Mouse (Mus musculus) brain, embryonic 14.5 days (tissue): ENCODE measurements around the gene Cbln3. TPM values are rescaled to one million over a fixed set of nuclear protein-coding genes. Genes with fewer than 3 reads are reported as not detected.

Experiments used
- DNase-seq: peaks from one replicate; pipeline ENCODE4 v3.0.0-alpha.2; 2011; ENCODE audit warnings: low read depth
- CTCF ChIP-seq: fragments of 200-500 bp; IDR thresholded peaks from 2 replicates; pipeline ENCODE4 v1.5.1; 2012; ENCODE audit warnings: inconsistent platforms, mild to moderate bottlenecking, moderate library complexity, borderline replicate concordance; ENCODE audit not compliant: insufficient read depth, insufficient read length; ENCODE audit errors: extremely low read depth
- POLR2A ChIP-seq: fragments of 200-500 bp; IDR thresholded peaks from 2 replicates; pipeline ENCODE4 v1.6.1; 2012; ENCODE audit warnings: mild to moderate bottlenecking, inconsistent platforms, borderline replicate concordance; ENCODE audit not compliant: poor library complexity, insufficient read depth, insufficient read length, severe bottlenecking; ENCODE audit errors: extremely low read depth
- polyA plus RNA-seq: library from polyadenylated mRNA; depleted of rRNA; stranded (reverse); fragments of >200 nt; gene quantifications from 2 replicates; pipeline ENCODE4 v1.2.3, GENCODE M21; 2012

The Cbln3 gene
- polyA plus RNA-seq, 1 experiment, result 0.51 TPM

DNA sequence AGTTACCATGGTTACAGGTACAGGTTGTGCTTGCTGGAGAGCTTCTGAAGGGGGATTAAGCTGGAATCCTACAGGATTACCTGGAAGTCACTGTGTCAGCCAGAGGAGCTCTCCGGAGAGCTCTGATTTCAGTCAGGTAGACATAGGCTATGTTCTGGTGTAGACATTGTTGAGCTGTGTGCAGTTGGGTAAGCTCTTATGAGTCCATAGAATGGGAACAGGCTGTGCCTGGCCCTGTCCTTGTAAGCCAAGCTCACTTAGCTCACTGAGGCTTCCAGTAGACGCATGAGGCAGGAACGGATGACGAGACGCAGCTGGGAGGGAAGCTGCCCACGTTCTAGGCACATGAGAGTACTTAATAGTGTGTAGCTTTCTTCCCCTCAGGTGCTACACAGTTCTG is 22.0 kb downstream of the Cbln3 start:
- TF ChIP-seq POLR2A (no peak), CTCF (no peak)
- no peak for DNase-seq

DNA sequence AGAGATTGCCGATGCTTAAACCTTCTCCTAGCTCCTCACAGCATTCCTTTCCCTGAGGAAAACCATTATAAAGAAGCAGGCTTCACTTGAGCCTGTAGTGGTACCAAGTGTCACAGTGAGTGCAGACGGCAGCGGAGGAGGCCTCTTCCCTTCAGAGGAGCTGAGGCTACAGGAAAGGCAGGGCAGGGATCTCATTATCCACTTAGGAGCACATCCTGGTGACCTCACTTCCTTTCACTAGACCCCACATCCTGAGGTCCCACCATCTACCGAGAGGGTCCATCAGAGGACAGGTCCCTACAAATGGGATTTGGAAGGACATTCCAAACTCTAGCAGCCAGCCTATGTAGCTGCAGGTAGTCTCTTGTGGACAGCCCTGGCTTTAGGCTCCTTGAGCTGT is 26.6 kb downstream of the Cbln3 start:
- TF ChIP-seq POLR2A, result no peak
- TF ChIP-seq CTCF, result no peak
- no peak for DNase-seq

DNA sequence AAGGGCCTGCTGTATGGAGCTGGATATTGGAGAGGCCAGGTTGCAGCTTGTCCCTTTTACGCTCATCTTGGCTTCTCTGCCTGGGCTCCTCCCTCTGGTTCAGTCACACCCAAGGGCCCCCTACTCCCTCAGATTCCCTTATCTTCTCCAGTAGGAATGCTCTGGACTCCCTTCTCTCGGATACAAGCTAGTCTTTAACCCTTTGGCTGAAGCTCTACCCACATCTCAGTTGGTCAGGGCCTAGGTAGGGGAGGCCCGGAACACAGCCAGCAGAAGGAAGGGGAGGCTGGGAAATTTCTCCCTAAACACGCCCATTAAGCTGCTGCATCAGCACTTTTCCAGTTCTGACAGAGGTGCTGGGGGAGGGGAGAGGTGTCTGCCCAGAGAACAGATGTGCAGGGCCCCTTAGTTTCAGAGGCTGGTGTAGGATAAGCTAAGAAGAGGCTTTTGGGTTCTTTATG is 29.1 kb downstream of the Cbln3 start:
- TF ChIP-seq POLR2A (no peak), CTCF (no peak)
- peak; percentile 73 for DNase-seq

DNA sequence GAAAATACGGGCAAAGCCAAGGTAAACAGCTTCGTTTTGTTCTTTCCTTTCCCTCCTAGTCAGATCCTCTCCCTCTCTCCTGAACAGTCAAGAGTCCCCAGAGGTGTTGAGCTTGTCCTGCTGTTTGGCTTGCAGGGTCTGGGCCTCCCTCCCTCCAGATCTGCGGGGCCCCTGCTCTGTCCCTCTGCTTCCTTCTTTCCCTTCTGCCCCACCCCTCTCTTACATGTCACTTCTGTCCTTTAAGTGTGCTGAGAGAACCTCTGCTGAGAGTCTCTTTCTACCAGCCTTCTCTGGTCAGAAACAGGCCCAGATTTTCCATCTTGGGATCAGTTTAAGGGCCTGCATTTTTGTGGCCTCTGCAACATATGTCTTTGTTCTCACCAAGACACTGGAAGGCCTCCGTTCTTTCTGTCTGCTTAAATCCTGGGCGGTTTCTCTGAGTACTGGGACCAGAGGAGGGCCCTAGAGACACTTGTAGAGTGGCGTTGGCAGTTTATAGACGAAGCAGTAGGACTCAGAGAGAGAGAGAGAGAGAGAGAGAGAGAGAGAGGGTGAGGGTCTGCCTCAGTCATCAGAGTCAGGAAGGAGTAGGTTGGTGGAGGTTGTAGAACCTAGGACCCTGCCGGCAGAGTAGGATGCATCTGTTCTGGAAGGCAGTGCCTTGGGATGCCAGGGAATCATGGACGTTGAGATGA is 29.6 kb downstream of the Cbln3 start:
- TF ChIP-seq CTCF, result no peak
- no peak for TF ChIP-seq POLR2A
- DNase-seq, result peak; percentile 57

DNA sequence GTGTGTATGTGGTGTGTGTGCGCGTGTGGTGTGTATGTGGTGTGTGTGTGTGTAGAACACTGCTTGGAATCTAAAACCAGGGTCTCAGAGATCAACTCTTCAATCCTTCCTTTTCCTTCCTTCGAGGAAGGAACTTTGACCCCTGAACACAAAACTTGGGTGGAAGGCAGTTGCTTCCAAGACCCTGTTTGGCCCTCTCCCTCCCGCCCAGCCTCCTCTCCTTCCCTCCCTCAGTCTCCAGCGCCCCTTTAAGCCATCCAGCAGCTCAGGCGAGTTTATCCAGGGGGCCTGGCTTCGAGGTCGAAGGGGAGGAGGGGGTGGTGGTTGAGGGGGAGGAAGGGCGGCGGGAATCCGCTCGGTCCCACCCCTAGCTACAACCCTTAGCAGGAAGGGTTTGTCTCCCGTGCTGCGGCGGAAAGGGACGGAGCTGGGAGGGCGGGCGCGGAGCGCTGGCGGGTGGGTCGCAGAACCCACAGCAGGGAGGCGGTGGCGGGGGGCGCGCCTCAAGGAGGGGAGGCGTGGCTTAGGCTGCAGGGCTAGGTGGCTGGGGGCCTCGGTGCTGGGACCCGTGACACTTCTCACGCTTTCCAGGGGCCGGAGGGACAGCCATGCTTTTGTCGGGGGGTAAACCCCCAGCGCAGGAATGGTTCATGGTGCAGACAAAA is 30.4 kb downstream of the Cbln3 start, which contains the start of gene Nynrin:
Nynrin (plus strand) TSS at position 390 of the 665 bp plus-strand sequence.
- TF ChIP-seq POLR2A (peak; percentile 47; the same call in 1 of the 2 replicates), CTCF (no peak)
- DNase-seq, result peak; percentile 93

DNA sequence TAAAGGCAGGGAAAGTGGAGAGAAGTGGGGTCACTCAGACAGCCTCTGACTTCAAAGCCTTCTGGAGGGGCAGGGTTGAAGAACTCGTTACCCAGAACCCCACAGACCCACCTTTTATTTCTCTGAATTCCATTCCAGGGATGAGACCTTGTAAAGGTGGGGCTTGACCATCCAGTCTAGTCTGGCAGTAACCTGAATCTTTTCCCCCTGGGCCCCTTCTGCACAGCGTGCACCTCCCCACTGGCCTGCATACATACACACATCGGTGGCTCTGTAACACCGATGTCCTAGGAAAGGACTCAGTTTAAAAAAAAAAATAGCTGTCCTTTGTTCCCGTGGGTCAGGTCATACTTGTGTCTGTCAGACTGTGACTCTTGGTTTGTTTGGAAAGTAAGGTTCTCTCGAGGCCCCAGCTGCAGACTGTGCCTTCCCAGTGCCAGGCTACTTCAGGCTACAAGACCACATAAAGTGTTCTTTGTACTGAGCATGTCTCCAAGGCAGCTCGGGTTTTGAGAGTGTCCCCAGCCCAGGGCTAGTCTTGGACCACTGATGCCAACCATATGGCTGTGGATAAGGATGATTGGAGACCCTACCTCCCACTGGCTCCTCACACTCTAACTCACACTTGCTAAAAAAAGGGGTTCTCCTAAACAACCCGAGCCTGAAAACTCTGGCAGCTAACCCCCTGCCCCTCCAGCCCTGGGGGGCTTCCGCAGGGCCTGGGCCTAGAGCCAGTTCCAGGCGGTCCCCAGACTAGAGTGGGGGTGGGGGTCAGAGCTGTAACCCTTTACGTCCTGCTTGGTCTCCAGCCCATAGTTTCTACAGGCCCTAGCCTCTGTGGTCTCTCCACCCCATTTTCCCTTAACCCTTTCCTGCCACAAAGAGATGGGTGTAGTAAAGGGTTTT is 31.3 kb downstream of the Cbln3 start:
- peak; percentile 90 for DNase-seq
- TF ChIP-seq CTCF (no peak), POLR2A (no peak)

DNA sequence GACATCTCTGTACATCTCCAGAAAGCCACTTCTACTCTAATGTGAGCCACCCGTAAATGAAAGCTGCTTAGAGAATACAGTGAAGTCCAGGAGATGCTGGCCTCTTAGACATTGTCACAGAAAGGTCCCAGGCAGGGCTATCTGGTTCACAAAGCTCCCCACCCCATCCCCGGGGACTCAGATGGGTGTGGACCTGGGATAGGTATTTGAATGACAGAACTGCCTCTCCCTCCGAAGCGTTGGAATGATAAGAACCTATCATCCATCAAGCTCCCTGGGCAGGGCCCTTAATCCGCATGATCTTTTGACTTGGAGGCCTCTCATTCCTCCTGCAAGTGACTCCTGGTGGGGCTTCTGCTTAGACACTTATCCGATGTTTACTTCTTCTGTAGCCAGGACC is 33.3 kb downstream of the Cbln3 start:
- no peak for DNase-seq
- TF ChIP-seq POLR2A (no peak), CTCF (no peak)

DNA sequence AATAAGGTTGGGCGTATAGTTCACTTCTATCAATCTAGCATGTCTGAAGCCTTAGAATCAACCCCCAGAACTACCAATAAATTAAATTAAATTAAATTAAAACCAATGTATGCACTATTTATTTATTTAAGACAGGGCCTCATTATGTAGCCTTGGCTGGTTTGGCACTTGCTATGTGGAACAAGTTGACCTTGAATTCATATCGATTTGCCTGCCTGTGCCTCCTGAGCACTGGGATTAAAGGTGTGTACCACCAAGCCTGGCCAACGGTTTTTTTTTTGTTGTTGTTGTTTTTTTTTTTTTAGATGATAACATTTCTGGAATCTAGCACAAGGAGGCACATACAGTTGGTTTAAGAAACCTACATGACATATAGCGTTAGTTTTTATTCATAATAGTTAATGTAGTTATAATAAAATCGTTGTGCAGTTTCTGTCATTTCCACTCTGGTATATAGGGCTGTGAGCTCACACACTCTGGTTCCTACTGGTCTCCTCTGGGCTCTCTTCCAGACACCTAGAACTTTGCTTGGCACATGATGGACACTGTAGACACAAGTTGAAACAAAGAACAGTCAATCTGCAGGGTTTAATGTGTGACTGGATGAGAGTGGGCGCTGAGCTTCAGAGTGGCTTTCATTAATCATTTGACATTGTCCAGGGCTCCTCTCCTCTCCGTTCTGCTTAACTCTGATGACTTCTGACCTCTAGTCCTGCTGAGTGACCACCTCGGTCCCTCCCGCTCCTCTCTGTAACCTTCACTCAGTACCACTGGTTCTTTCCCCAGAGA is 38.5 kb downstream of the Cbln3 start:
- no peak for DNase-seq
- TF ChIP-seq CTCF (no peak), POLR2A (no peak)

DNA sequence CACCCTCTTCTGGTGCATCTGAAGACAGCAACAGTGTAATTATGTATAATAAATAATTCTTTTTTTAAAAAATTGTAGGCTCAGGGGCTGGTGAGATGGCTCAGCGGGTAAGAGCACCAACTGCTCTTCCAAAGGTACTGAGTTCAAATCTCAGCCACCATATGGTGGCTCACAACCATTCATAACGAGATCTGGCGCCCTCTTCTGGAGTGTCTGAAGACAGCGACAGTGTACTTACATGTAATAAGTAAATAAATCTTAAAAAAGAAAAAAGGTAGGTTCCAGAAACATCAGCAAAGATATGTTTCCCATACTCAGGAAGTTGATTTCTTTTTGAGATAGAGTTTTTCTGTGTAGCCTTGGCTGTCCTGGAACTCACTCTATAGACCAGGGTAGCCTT is 41.4 kb downstream of the Cbln3 start:
- TF ChIP-seq POLR2A, result no peak
- TF ChIP-seq CTCF, result no peak
- no peak for DNase-seq

DNA sequence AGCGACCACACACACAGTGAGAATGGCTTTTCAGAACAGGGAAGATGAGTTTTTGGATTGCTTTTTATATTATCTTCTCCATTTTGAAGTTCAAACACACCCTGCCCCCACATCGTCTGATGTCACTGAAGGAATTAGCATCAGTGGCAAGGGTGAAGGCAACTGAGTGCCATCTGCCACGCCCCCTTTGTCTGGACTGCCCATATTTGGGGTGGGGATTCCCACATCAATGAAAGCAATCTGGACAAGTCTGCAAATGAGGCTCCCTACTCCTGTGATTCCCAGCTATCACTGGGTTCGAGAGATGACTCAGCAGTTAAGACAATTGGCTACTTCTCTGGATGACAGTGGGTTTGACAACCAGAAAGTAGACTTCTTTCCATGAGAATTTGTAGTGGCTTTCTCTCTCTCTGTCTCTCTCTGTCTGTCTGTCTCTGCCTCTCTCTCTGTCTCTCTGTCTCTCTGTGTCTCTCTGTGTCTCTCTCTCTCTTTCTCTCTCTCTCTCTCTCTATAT is 43.3 kb downstream of the Cbln3 start:
- DNase-seq, result no peak
- TF ChIP-seq CTCF, result no peak
- TF ChIP-seq POLR2A, result no peak
